Mouse (Mus musculus) retina, adult 2 months (tissue): ENCODE measurements around the gene Mfap3l.
"Not testable (repeated sequence)": the region's sequence is repeated elsewhere in the genome, so short reads cannot be mapped to it uniquely, and the experiment has no call there.

Source experiments
- DNase-seq: peaks from one replicate; pipeline ENCODE4 v3.0.0-alpha.2; 2012; ENCODE audit warnings: low read depth, low spot score

The Mfap3l gene

GRCm38 (mm10) chr8:60650119-60650518 lies 17.5 kb downstream of the Mfap3l start:
- no peak for DNase-seq

- DNase-seq = no peak
These were observed 24.9 kb downstream of the Mfap3l start for GRCm38 (mm10) chr8:60657425-60658113.

- no peak for DNase-seq
These were observed 25.5 kb downstream of the Mfap3l start for GRCm38 (mm10) chr8:60658114-60658500.

DNA sequence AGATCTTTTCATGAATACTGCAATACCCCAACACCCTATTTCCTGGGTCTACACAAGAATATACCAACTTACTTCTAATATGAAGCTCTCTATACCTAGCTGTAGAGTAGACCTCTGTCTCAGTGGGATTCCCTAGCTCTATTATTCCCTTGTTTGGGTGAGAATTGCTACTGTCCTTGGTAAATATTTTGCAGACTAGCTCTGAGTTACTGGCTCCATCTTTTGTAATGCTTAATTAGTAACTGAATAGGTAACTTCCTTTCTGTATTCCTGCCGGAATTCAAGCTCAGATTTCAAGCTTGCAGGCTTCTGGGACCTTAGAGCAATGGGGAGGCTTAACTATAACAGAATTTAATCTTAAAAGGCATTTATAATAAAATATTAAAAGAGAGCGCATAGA lies 26.1 kb downstream of the Mfap3l start:
- DNase-seq = not testable (repeated sequence)

GRCm38 (mm10) chr8:60659721-60660120 lies 27.1 kb downstream of the Mfap3l start:
- DNase-seq = no peak

DNA sequence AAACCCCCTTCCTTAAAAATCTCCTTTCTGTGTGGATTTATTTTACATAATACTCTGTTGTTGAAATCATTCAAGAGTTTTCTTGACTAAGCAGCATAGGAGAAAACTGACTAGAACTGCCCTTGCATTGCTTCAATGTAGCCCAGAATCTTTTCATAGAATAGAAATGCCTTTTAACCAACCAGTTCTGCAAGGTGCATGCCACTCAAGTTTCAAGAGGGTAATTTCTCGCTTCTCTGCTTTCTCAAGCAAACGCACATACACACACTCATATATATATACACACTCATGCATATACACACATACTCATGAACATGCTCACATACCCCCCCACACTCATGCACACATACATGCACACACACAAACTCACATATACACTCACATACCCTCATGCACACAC lies 28.6 kb downstream of the Mfap3l start:
- no peak for DNase-seq

DNA sequence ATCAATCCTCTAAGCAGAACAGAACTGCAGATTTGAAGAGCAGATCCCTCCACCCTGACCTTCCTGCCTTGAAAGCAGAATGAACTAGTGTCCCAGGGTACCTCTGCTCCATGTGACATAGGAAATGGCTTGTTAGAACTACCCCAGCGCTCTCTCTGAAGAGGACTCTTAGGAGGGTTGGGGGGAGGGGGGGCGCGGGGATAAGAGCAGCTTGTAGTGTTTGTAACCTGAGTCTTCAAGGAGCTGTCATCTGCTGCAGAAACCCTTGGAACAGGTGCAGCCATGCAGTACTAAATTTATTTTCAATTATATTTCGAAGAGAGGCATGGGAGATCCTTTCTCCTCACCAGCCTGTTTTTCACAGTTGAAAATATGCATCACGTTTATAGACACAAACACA lies 30.9 kb downstream of the Mfap3l start:
- DNase-seq = no peak

DNA sequence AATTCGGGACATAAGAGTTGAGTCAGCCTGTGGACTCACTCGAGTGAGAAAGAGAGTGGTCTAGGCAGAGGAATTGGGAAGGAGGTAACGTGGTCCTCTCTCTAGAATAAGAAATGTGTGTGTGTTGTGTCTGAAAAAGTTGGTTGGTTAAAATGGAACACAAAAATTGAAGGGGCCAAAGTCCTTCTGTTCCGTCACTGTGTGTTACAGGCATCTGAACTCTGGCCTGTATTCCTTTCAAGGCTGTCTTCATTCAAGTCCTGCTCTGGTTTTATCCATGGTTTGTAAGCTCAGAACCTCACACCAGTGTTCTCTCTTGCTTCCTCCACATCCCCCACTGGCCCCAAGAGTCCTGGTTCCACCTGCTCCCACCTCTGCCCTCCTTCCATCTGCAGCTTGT lies 33.2 kb downstream of the Mfap3l start:
- no peak for DNase-seq

GRCm38 (mm10) chr8:60666852-60667251 lies 34.2 kb downstream of the Mfap3l start:
- no peak for DNase-seq

DNA sequence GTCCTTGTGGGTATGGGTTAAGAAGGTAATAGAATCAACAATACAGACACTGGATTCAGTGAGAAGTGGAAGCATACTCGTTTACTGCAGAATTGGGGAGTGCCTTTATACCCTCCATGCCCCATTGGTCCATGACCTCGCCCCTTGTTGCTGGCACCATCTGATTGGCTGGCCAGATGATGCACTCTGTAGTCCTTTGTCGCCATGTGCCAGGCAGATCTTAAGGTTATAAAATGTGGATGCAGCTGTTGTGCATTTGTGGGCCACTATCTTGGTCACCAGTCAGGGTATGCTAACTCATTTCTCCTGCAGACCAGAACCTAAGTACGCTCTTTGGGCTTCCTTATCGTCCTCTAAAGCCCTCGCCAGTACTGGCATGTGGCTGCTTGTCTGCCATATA lies 46.0 kb downstream of the Mfap3l start:
- DNase-seq = no peak

DNA sequence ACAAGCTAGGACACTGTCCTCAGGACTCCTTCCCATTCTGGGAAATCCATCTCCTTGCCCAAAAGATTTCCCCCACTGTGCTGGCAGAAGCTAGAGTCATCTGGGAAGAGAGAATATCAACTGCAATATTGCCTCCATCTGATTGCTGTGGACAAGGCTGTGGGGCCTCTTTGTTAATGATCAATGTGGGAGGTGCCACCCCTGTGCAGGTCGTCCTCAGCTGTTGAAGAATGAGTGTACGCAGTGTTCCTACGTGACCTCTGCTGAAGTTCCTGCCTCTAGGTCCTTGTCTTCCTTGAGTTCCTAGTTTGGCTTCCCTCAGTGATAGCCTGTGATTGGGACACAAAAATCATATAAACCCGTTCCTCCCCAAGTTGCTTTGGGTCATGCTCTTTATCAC lies 49.2 kb downstream of the Mfap3l start:
- DNase-seq = no peak

GRCm38 (mm10) chr8:60682340-60682739 lies 49.7 kb downstream of the Mfap3l start:
- no peak for DNase-seq

- no peak for DNase-seq
These were observed 79.0 kb downstream of the Mfap3l start for GRCm38 (mm10) chr8:60711516-60712086.

GRCm38 (mm10) chr8:60714724-60715123 lies 82.1 kb downstream of the Mfap3l start:
- DNase-seq = no peak

DNA sequence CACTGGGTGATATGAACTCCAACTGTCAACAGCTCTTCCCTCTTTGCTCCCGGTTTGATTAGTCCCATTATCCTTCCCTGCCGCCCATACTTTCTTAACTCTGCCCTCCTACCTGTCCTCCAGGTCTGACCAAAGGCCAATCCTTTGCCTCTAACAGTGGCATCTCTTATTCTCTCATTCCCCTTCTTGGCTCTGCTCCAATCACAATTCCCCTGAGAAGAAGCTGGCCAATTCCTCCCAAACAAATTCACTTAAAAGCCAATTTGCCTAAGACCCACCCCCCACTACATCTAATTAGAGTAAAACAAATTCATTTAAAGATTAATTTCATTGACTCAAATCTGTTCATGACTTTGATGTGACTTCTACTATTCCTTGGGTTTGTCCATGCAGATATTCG lies 86.1 kb downstream of the Mfap3l start:
- DNase-seq = no peak
